Mouse (Mus musculus) right cerebral cortex, adult 18-20 months (tissue): ENCODE data around the gene Cotl1.

Experiments
- DNase-seq: peaks from one replicate; pipeline ENCODE4 v3.0.0; 2022; ENCODE audit warnings: mixed read lengths

The Cotl1 gene

GRCm38 (mm10) chr8:119784676-119785075 lies 55.7 kb downstream of the Cotl1 start:
- no peak for DNase-seq

GRCm38 (mm10) chr8:119784141-119784574 lies 56.2 kb downstream of the Cotl1 start:
- no peak for DNase-seq

GRCm38 (mm10) chr8:119783579-119783978 lies 56.8 kb downstream of the Cotl1 start:
- no peak for DNase-seq

- peak; percentile 68 for DNase-seq
These were observed 57.6 kb downstream of the Cotl1 start for GRCm38 (mm10) chr8:119782715-119783114.

- no peak for DNase-seq
These were observed 59.1 kb downstream of the Cotl1 start for GRCm38 (mm10) chr8:119781086-119781840.

- DNase-seq, result no peak
These were observed 59.8 kb downstream of the Cotl1 start for GRCm38 (mm10) chr8:119780402-119781049.

- DNase-seq, result peak; percentile 87
These were observed 61.2 kb downstream of the Cotl1 start for GRCm38 (mm10) chr8:119779013-119779737.

GRCm38 (mm10) chr8:119778263-119778662 lies 62.1 kb downstream of the Cotl1 start, which contains the start of gene Tldc1:
TSS of gene Tldc1 (minus strand) at chr8:119778416.
- DNase-seq, result peak; percentile 99

- DNase-seq, result no peak
These were observed 62.6 kb downstream of the Cotl1 start for GRCm38 (mm10) chr8:119777765-119778164.

GRCm38 (mm10) chr8:119776668-119777245 lies 63.6 kb downstream of the Cotl1 start:
- DNase-seq, result no peak

- DNase-seq, result no peak
These were observed 74.4 kb downstream of the Cotl1 start for GRCm38 (mm10) chr8:119765761-119766444.

GRCm38 (mm10) chr8:119765311-119765710 lies 75.0 kb downstream of the Cotl1 start:
- DNase-seq, result no peak

GRCm38 (mm10) chr8:119762226-119763220 lies 77.8 kb downstream of the Cotl1 start:
- no peak for DNase-seq

- DNase-seq, result no peak
These were observed 78.7 kb downstream of the Cotl1 start for GRCm38 (mm10) chr8:119761692-119762091.
